Mouse (Mus musculus) CH12.LX (cell line): Measurements from ENCODE around the gene Ucma. TPM values are rescaled to one million over a fixed set of nuclear protein-coding genes. Genes with fewer than 3 reads are reported as not detected.
"Not testable (repeated sequence)": the region's sequence is repeated elsewhere in the genome, so short reads cannot be mapped to it uniquely, and the experiment has no call there.

Experiments used
- DNase-seq: peaks from one replicate; pipeline ENCODE4 v3.0.0-alpha.2; 2013; ENCODE audit errors: extremely low read depth
- H3K27ac ChIP-seq: 2 replicates; pipeline ENCODE4 v1.5.1; 2012; ENCODE audit warnings: low read depth, mild to moderate bottlenecking, control low read depth, moderate library complexity; ENCODE audit not compliant: insufficient read depth
- H3K27me3 ChIP-seq: replicated peaks from 2 replicates; pipeline ENCODE3; 2012; ENCODE audit warnings: inconsistent platforms
- H3K36me3 ChIP-seq, 2 experiments: replicated peaks in 1 of 2; 2 replicates each; pipeline versions ENCODE3 to v1.6.1; 2012; ENCODE audit warnings: inconsistent platforms in 1 of 2, low read length in 1 of 2, mild to moderate bottlenecking in 1 of 2, mixed read lengths in 1 of 2, moderate library complexity in 1 of 2; ENCODE audit not compliant: control insufficient read depth in 1 of 2, insufficient read depth in 1 of 2
- H3K4me1 ChIP-seq, 2 experiments: 2 replicates each; pipeline ENCODE4 v1.6.1; 2012; ENCODE audit warnings: inconsistent platforms in 1 of 2, moderate library complexity in 1 of 2; ENCODE audit not compliant: insufficient read depth in 2 of 2, control insufficient read depth in 1 of 2
- H3K4me2 ChIP-seq: 2 replicates; pipeline ENCODE4 v1.6.1; 2012; ENCODE audit warnings: low read depth, mild to moderate bottlenecking, control low read depth; ENCODE audit not compliant: poor library complexity, insufficient read depth, severe bottlenecking
- H3K4me3 ChIP-seq, 3 experiments: fragments of 150-350 bp in 1 of 3; sonication (generic) in 1 of 3; replicated peaks in 1 of 3; 2 replicates each; pipeline versions ENCODE3 to v1.5.1; 2011 to 2012; ENCODE audit warnings: low read depth in 2 of 3, low read length in 2 of 3, mild to moderate bottlenecking in 2 of 3, moderate library complexity in 2 of 3, control low read depth in 1 of 3, improper control_type of control experiment in 1 of 3, inconsistent platforms in 1 of 3, mixed read lengths in 1 of 3; ENCODE audit not compliant: poor library complexity in 1 of 3
- H3K79me2 ChIP-seq: replicated peaks from 2 replicates; pipeline ENCODE4 v1.6.1; 2012; ENCODE audit warnings: mild to moderate bottlenecking, moderate library complexity; ENCODE audit not compliant: control insufficient read depth, poor library complexity, insufficient read depth, severe bottlenecking; ENCODE audit errors: extremely low read depth
- H3K9ac ChIP-seq: 2 replicates; pipeline ENCODE4 v1.6.1; 2012; ENCODE audit warnings: low read depth, mild to moderate bottlenecking, control low read depth, moderate library complexity; ENCODE audit not compliant: insufficient read depth
- H3K9me3 ChIP-seq: replicated peaks from 2 replicates; pipeline ENCODE3; 2012; ENCODE audit warnings: low read length, inconsistent platforms, mixed read lengths
- CHD1 ChIP-seq: IDR thresholded peaks from 2 replicates; pipeline ENCODE4 v1.6.1; 2012; ENCODE audit warnings: low read depth, low read length, improper control_type of control experiment, inconsistent platforms
- CHD2 ChIP-seq: IDR thresholded peaks from 2 replicates; pipeline ENCODE4 v1.6.1; 2011; ENCODE audit warnings: low read length, improper control_type of control experiment
- CTCF ChIP-seq, 2 experiments: IDR thresholded peaks in 1 of 2; conservative IDR thresholded peaks in 1 of 2; 2 replicates each; pipeline ENCODE4 v1.5.1; 2011 to 2012; ENCODE audit warnings: low read depth in 2 of 2, low read length in 2 of 2, improper control_type of control experiment in 1 of 2, inconsistent platforms in 1 of 2, mild to moderate bottlenecking in 1 of 2, moderate library complexity in 1 of 2
- E2F4 ChIP-seq: IDR thresholded peaks from 2 replicates; pipeline ENCODE4 v1.6.1; 2011; ENCODE audit warnings: low read depth, low read length, improper control_type of control experiment; ENCODE audit not compliant: insufficient replicate concordance
- ELF1 ChIP-seq: IDR thresholded peaks from 2 replicates; pipeline ENCODE4 v1.6.1; 2014; ENCODE audit warnings: low read depth, mild to moderate bottlenecking, inconsistent platforms, low read length, improper control_type of control experiment
- EP300 ChIP-seq: IDR thresholded peaks from 2 replicates; pipeline ENCODE4 v1.6.1; 2011; ENCODE audit warnings: low read length, improper control_type of control experiment
- ETS1 ChIP-seq: conservative IDR thresholded peaks from 2 replicates; pipeline ENCODE4 v1.6.1; 2012; ENCODE audit warnings: low read depth, mild to moderate bottlenecking, inconsistent platforms, low read length, improper control_type of control experiment, moderate library complexity
- GABPA ChIP-seq: IDR thresholded peaks from 2 replicates; pipeline ENCODE4 v1.6.1; 2012; ENCODE audit warnings: low read depth, low read length, improper control_type of control experiment, inconsistent platforms; ENCODE audit not compliant: insufficient replicate concordance
- JUN ChIP-seq: IDR thresholded peaks from 2 replicates; pipeline ENCODE4 v1.6.1; 2011; ENCODE audit warnings: low read depth, mild to moderate bottlenecking, low read length, improper control_type of control experiment, moderate library complexity; ENCODE audit not compliant: insufficient read depth
- KAT2A ChIP-seq: IDR thresholded peaks from 2 replicates; pipeline ENCODE4 v1.6.1; 2012; ENCODE audit warnings: low read length, improper control_type of control experiment, inconsistent platforms; ENCODE audit not compliant: insufficient replicate concordance
- MAZ ChIP-seq: IDR thresholded peaks from 2 replicates; pipeline ENCODE4 v1.6.1; 2012; ENCODE audit warnings: low read depth, mild to moderate bottlenecking, inconsistent platforms, low read length, improper control_type of control experiment, moderate library complexity
- MEF2A ChIP-seq: IDR thresholded peaks from 2 replicates; pipeline ENCODE4 v1.6.1; 2014; ENCODE audit warnings: low read depth, mild to moderate bottlenecking, inconsistent platforms, low read length, improper control_type of control experiment, borderline replicate concordance
- MXI1 ChIP-seq: IDR thresholded peaks from 2 replicates; pipeline ENCODE4 v1.6.1; 2011; ENCODE audit warnings: mild to moderate bottlenecking, low read depth, low read length, improper control_type of control experiment
- MYC ChIP-seq: IDR thresholded peaks from 2 replicates; pipeline ENCODE4 v1.6.1; 2011; ENCODE audit warnings: low read depth, mild to moderate bottlenecking, improper control_type of control experiment, low read length
- NELFE ChIP-seq: IDR thresholded peaks from 2 replicates; pipeline ENCODE4 v1.6.1; 2011; ENCODE audit warnings: low read depth, low read length, improper control_type of control experiment
- PAX5 ChIP-seq: IDR thresholded peaks from 2 replicates; pipeline ENCODE4 v1.6.1; 2012; ENCODE audit warnings: low read length, inconsistent platforms, mixed read lengths
- POLR2AphosphoS2 ChIP-seq: IDR thresholded peaks from 2 replicates; pipeline ENCODE4 v1.6.1; 2011; ENCODE audit warnings: low read depth, low read length, improper control_type of control experiment
- USF1 ChIP-seq: IDR thresholded peaks from 2 replicates; pipeline ENCODE4 v1.6.1; 2014; ENCODE audit warnings: low read depth, mild to moderate bottlenecking, inconsistent platforms, low read length, improper control_type of control experiment
- USF2 ChIP-seq: conservative IDR thresholded peaks from 2 replicates; pipeline ENCODE4 v1.6.1; 2011; ENCODE audit warnings: low read depth, low read length, improper control_type of control experiment
- ZC3H11A ChIP-seq: IDR thresholded peaks from 2 replicates; pipeline ENCODE4 v1.6.1; 2012; ENCODE audit warnings: low read depth, mild to moderate bottlenecking, inconsistent platforms, low read length, improper control_type of control experiment
- ZMIZ1 ChIP-seq: IDR thresholded peaks from 2 replicates; pipeline ENCODE4 v1.6.1; 2012; ENCODE audit warnings: low read depth, mild to moderate bottlenecking, inconsistent platforms, low read length, improper control_type of control experiment
- ZNF384 ChIP-seq: IDR thresholded peaks from 2 replicates; pipeline ENCODE4 v1.6.1; 2012; ENCODE audit warnings: low read depth, low read length, improper control_type of control experiment, inconsistent platforms
- dilution Hi-C: fragments of 300-500 bp; cut with MboI; formaldehyde crosslinking; loops from 2 replicates; pipeline ENCODE4 v1.14.3; 2020; ENCODE audit warnings: low sequenced_read_pairs; ENCODE audit not compliant: extremely low pct_unique_long_range_greater_than_20kb, extremely low pct_ligation_motif_present
- in situ Hi-C: fragments of 300-500 bp; cut with MboI; formaldehyde crosslinking; loops from 3 replicates; pipeline ENCODE4 v1.14.3; 2019; ENCODE audit warnings: low sequenced_read_pairs, low pct_ligation_motif_present, low pct_unique_long_range_greater_than_20kb, mixed read lengths
- polyA plus RNA-seq: library from polyadenylated mRNA; unstranded; fragments of >175 nt; gene quantifications from 2 replicates; pipeline ENCODE4 v1.2.1, GENCODE M21; 2012; ENCODE audit warnings: low read depth; ENCODE audit not compliant: insufficient read length
- total RNA-seq, 2 experiments: library from RNA; depleted of rRNA; stranded (reverse); fragments of 300-350 nt in 1 of 2; fragments of >200 nt in 1 of 2; gene quantifications; 2 replicates each; pipeline ENCODE4 v1.2.3; 2012 to 2014

Ucma gene
- total and polyA plus RNA-seq, 3 experiments: not detected

DNA sequence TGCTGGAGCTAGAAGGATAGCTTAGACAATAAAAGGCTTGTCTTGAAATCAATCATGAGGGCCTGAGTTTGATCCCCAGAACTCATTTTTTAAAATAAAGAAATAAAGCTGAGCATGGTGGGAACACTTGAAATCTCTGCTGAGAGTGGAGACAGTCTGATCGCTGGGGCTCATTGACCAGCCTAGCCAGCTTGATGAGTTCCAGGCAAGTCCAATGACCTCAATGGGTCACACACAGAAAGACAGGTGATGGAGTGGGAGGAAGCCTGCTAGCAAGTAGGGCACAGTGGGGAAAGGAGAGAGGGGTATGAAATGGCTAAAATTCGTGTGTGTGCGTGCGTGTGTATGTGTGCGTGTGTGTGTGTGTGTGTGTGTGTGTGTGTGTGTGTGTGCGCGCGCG is 41.4 kb upstream of the Ucma start:
- dilution Hi-C loops (no loop called here), in situ Hi-C loops (no loop called here)
- no peak for DNase-seq
- Histone ChIP-seq H3K4me3 (no peak overlapping the region), H3K4me2 (no peak overlapping the region), H3K27ac (no peak overlapping the region), H3K4me1 (no peaks in the 10 kb centered on the region), H3K27me3 (no peaks in the 10 kb centered on the region), H3K36me3 (peaks cover 4 to 53% of the 10 kb centered on the region in 2 experiments), H3K9ac (no peak overlapping the region), H3K9me3 (no peaks in the 10 kb centered on the region), H3K79me2 (no peaks in the 10 kb centered on the region)
- TF ChIP-seq ELF1 (no peak), E2F4 (no peak)

DNA sequence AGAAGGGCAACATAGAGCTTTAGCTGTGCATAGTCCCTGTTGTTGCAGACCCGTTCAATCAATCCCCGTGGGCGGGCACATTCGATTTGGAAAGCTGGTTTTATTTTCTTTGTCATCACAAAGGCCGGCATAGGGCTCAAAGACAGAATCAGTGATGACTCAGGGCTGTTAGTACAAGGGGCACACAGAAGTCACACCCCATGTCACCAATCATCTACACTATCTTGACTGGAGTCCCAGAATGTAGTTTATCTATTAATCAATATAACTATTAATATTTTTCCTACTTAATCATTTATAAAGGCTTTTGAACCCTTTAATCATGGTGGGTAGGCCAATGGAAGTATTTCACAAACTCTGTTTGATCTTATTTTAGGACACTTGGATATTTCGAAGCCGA is 38.0 kb upstream of the Ucma start:
- Histone ChIP-seq H3K4me2 (no peak overlapping the region), H3K4me3 (no peak overlapping the region), H3K4me1 (no peaks in the 10 kb centered on the region), H3K36me3 (peaks cover 0 to 41% of the 10 kb centered on the region in 2 experiments), H3K27ac (no peak overlapping the region), H3K9ac (no peak overlapping the region), H3K27me3 (no peaks in the 10 kb centered on the region), H3K79me2 (no peaks in the 10 kb centered on the region), H3K9me3 (no peaks in the 10 kb centered on the region)
- in situ Hi-C loops: no loop called here
- no peak for DNase-seq
- dilution Hi-C loops: no loop called here
- no peak for TF ChIP-seq CTCF (conservative IDR thresholded peaks at IDR 0.05 in 1 of 2, IDR thresholded peaks at IDR 0.05 in 1 of 2; ENCODE audit: low read depth in 2 of 2, low read length in 2 of 2)
- TF ChIP-seq MXI1: no peak
- no peak for TF ChIP-seq NELFE
- no peak for TF ChIP-seq ZMIZ1
- TF ChIP-seq ZNF384: no peak
- no peak for TF ChIP-seq USF2
- TF ChIP-seq POLR2AphosphoS2: no peak
- TF ChIP-seq MAZ: no peak
- no peak for TF ChIP-seq ETS1
- no peak for TF ChIP-seq JUN
- TF ChIP-seq USF1: no peak
- no peak for TF ChIP-seq EP300
- TF ChIP-seq, all 38 proteins: peak for 0

DNA sequence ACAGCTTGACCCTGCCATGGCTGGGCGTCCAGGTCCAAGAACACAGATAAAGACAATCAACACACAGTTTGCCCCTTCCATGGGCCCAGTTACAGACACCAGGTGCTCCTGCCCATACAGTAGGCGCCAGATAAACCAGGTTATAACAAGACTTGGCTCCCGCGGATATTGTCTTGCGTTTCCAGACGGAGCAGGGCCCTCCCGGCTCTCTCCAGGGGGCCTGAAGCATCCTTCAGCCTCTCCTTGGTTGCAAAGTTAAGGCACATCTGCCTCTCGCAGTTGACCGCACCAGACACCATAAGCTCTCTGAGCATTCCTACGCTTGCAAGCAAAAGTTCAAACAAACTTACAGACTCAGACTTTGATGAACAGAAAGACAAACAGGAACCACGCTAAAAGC is 35.1 kb upstream of the Ucma start:
- Histone ChIP-seq H3K9ac (no peak overlapping the region), H3K4me2 (no peak overlapping the region), H3K27me3 (no peaks in the 10 kb centered on the region), H3K4me1 (no peaks in the 10 kb centered on the region), H3K79me2 (no peaks in the 10 kb centered on the region), H3K4me3 (no peak overlapping the region), H3K9me3 (peaks cover 9% of the 10 kb centered on the region), H3K36me3 (peaks cover 0 to 25% of the 10 kb centered on the region in 2 experiments), H3K27ac (no peak overlapping the region)
- dilution Hi-C loops (no loop called here), in situ Hi-C loops (no loop called here)
- DNase-seq: no peak
- no peak for TF ChIP-seq PAX5
- TF ChIP-seq CHD2: no peak
- TF ChIP-seq ZC3H11A: no peak
- TF ChIP-seq CHD1: no peak
- TF ChIP-seq USF1: no peak
- TF ChIP-seq KAT2A: no peak
- TF ChIP-seq MEF2A: no peak
- TF ChIP-seq MYC: no peak
- no peak for TF ChIP-seq GABPA

DNA sequence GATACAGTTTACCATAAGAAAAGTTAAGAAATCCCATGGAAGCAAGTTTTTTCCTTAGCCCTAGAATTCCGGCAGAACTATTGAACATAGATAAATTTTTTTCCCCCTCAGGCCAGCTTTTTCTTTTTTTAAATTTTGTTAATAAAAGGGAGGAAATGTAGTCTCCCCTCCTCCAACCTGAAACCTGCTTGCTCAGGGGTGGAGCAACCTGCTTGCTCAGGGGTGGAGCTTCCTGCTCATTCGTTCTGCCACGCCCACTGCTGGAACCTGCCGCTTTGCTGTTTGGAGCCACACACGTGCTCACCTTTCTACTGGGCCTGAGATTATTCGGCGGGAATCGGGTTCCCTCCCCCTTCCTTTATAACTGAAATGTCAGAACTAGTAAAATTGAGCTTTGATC is 26.2 kb upstream of the Ucma start:
- H3K4me3 ChIP-seq, H3K4me2 ChIP-seq, H3K27ac ChIP-seq, H3K79me2 ChIP-seq, in situ Hi-C loops, H3K9ac ChIP-seq, H3K4me1 ChIP-seq, DNase-seq, H3K27me3 ChIP-seq, H3K36me3 ChIP-seq, dilution Hi-C loops: not testable (repeated sequence)
- peaks cover 16% of the 10 kb centered on the region for H3K9me3 ChIP-seq
